Mouse (Mus musculus) limb, embryonic 14.5 days (tissue): ENCODE results near the gene Aip. TPM values are rescaled to one million over a fixed set of nuclear protein-coding genes. Genes with fewer than 3 reads are reported as not detected.
"Not testable (repeated sequence)": the region's sequence is repeated elsewhere in the genome, so short reads cannot be mapped to it uniquely, and the experiment has no call there.

Source experiments
- ATAC-seq: fragments of 200-750 bp; cut with Nextera tagmentation; 2 replicates; pipeline ENCODE4 v1.8.0; 2017; ENCODE audit warnings: low read depth, moderate number of reproducible peaks, moderate TSS enrichment; ENCODE audit not compliant: low FRiP score
- DNase-seq: peaks from one replicate; pipeline ENCODE4 v3.0.0-alpha.2; 2015; ENCODE audit warnings: low spot score
- H3K27ac ChIP-seq: fragments of 300-500 bp; sonication (generic); replicated peaks from 2 replicates; pipeline ENCODE4 v1.5.1; 2014; ENCODE audit warnings: low read depth, mild to moderate bottlenecking, low read length, moderate library complexity, mixed read lengths
- H3K27me3 ChIP-seq: fragments of 300-500 bp; sonication (generic); 2 replicates; pipeline ENCODE4 v1.6.1; 2014; ENCODE audit warnings: low read length, mixed read lengths; ENCODE audit not compliant: control insufficient read depth, insufficient read depth
- H3K36me3 ChIP-seq: fragments of 300-500 bp; sonication (generic); 2 replicates; pipeline ENCODE4 v1.6.1; 2014; ENCODE audit warnings: mild to moderate bottlenecking, low read length, moderate library complexity, mixed read lengths; ENCODE audit not compliant: control insufficient read depth, insufficient read depth
- H3K4me1 ChIP-seq: fragments of 300-500 bp; sonication (generic); 2 replicates; pipeline ENCODE4 v1.6.1; 2014; ENCODE audit warnings: antibody characterized with exemption, low read length, mixed read lengths; ENCODE audit not compliant: control insufficient read depth, insufficient read depth
- H3K4me2 ChIP-seq: fragments of 300-500 bp; sonication (generic); replicated peaks from 2 replicates; pipeline ENCODE4 v1.6.1; 2014; ENCODE audit warnings: low read depth, mild to moderate bottlenecking, low read length, moderate library complexity; ENCODE audit not compliant: severe bottlenecking
- H3K4me3 ChIP-seq: fragments of 300-500 bp; sonication (generic); replicated peaks from 2 replicates; pipeline ENCODE4 v1.5.1; 2014; ENCODE audit warnings: low read length
- H3K9ac ChIP-seq: fragments of 300-500 bp; sonication (generic); 2 replicates; pipeline ENCODE4 v1.6.1; 2014; ENCODE audit warnings: mild to moderate bottlenecking, low read depth, low read length, moderate library complexity; ENCODE audit not compliant: severe bottlenecking
- H3K9me3 ChIP-seq: fragments of 300-500 bp; sonication (generic); 2 replicates; pipeline ENCODE4 v1.6.1; 2016; ENCODE audit warnings: low read length; ENCODE audit not compliant: control insufficient read depth
- POLR2A ChIP-seq: fragments of 200-500 bp; IDR thresholded peaks from 2 replicates; pipeline ENCODE4 v1.8.0; 2012; ENCODE audit warnings: inconsistent platforms, mild to moderate bottlenecking, moderate library complexity, borderline replicate concordance; ENCODE audit not compliant: insufficient read depth, insufficient read length; ENCODE audit errors: extremely low read depth
- WGBS: fragments of 180-500 bp; shearing (Covaris S2); extraction: QIAGEN DNeasy Blood & Tissue Kit; methylation state at CpG from one replicate; pipeline ENCODE4 v1.1.7; 2014; 5-methylcytosine and 5-hydroxymethylcytosine counted together
- polyA plus RNA-seq, 2 experiments: library from polyadenylated mRNA; depleted of rRNA in 1 of 2; stranded (reverse) in 1 of 2; unstranded in 1 of 2; fragments of >200 nt; fragmentation: Nextera tagmentation in 1 of 2; extraction: Ambion mirVana in 1 of 2; gene quantifications; 2 replicates each; pipeline versions ENCODE4 v1.2.1 to v1.2.3; 2012 to 2014

Gene Aip
- polyA plus RNA-seq, 2 experiments: 86.4 to 119 TPM

GRCm38 (mm10) chr19:4122411-4123370 lies 3.0 kb downstream of the Aip start:
- no peak overlapping the region for H3K4me2 ChIP-seq
- no peak for ATAC-seq
- 85% methylated on average over 7 of the region's 7 CpGs for WGBS
- no peak for TF ChIP-seq POLR2A
- no peak overlapping the region for H3K27ac ChIP-seq
- H3K27me3 ChIP-seq: no peaks in the 10 kb centered on the region
- peaks cover 17% of the 10 kb centered on the region for H3K4me1 ChIP-seq
- DNase-seq: no peak
- peaks cover 21% of the 10 kb centered on the region for H3K36me3 ChIP-seq
- no peaks in the 10 kb centered on the region for H3K9me3 ChIP-seq
- H3K9ac ChIP-seq: no peak overlapping the region
- H3K4me3 ChIP-seq: no peak overlapping the region

- not testable (repeated sequence) for H3K27ac ChIP-seq, H3K4me3 ChIP-seq, ATAC-seq, H3K27me3 ChIP-seq, H3K9ac ChIP-seq, DNase-seq, H3K9me3 ChIP-seq
- Histone ChIP-seq H3K4me2 (0 out of 2 replicates have a peak overlapping the region, but pooled peaks have one; percentile 6), H3K36me3 (peaks cover 21% of the 10 kb centered on the region), H3K4me1 (peaks cover 14% of the 10 kb centered on the region)
- 55% methylated on average over 6 of the region's 6 CpGs for WGBS
Measured at GRCm38 (mm10) chr19:4121896-4122295, 3.8 kb downstream of the Aip start.

- peak; percentile 81 for ATAC-seq
- Histone ChIP-seq H3K4me3 (peak overlapping the region; percentile 46), H3K9ac (peak overlapping the region; percentile 66), H3K27me3 (no peaks in the 10 kb centered on the region), H3K36me3 (peaks cover 26% of the 10 kb centered on the region), H3K9me3 (no peaks in the 10 kb centered on the region), H3K4me2 (peak overlapping the region; percentile 55), H3K4me1 (peaks cover 9% of the 10 kb centered on the region), H3K27ac (peak overlapping the region; percentile 80)
- peak; percentile 99 for DNase-seq
- 3% methylated on average over 38 of the region's 38 CpGs for WGBS
- 0 out of 2 replicates have a peak, but pooled peaks have one; percentile 38 for TF ChIP-seq POLR2A
Measured at GRCm38 (mm10) chr19:4121097-4121805, 4.4 kb downstream of the Aip start.

- Histone ChIP-seq H3K27ac (no peak overlapping the region), H3K9me3 (no peaks in the 10 kb centered on the region), H3K36me3 (peaks cover 34% of the 10 kb centered on the region), H3K4me3 (peak overlapping the region; percentile 46), H3K27me3 (no peaks in the 10 kb centered on the region), H3K4me2 (peak overlapping the region; percentile 55), H3K9ac (0 out of 2 replicates have a peak overlapping the region, but pooled peaks have one; percentile 8), H3K4me1 (peaks cover 9% of the 10 kb centered on the region)
- no peak for TF ChIP-seq POLR2A
- 96% methylated on average over 2 of the region's 2 CpGs for WGBS
- ATAC-seq (no peak), DNase-seq (no peak)
Measured at GRCm38 (mm10) chr19:4120496-4120895, 5.2 kb downstream of the Aip start.
